Mouse (Mus musculus) lung, embryonic 14.5 days (tissue): ENCODE results near the gene Casz1. TPM values are rescaled to one million over a fixed set of nuclear protein-coding genes. Genes with fewer than 3 reads are reported as not detected.

Experiments
- ATAC-seq: fragments of 200-750 bp; cut with Nextera tagmentation; 2 replicates; pipeline ENCODE4 v1.8.0; 2017; ENCODE audit warnings: mild to moderate bottlenecking, moderate TSS enrichment, moderate library complexity; ENCODE audit not compliant: insufficient read depth
- DNase-seq: peaks from one replicate; pipeline ENCODE4 v3.0.0-alpha.2; 2015
- H3K27ac ChIP-seq: fragments of 300-500 bp; sonication (generic); 2 replicates; pipeline ENCODE4 v1.5.1; 2014; ENCODE audit warnings: low read depth, mild to moderate bottlenecking, moderate library complexity
- H3K27me3 ChIP-seq: fragments of 300-500 bp; sonication (generic); 2 replicates; pipeline ENCODE4 v1.6.1; 2014; ENCODE audit warnings: low read length, control low read depth; ENCODE audit not compliant: insufficient read depth
- H3K36me3 ChIP-seq: fragments of 300-500 bp; sonication (generic); 2 replicates; pipeline ENCODE4 v1.6.1; 2014; ENCODE audit warnings: control low read depth; ENCODE audit not compliant: insufficient read depth
- H3K4me1 ChIP-seq: fragments of 300-500 bp; sonication (generic); 2 replicates; pipeline ENCODE4 v1.6.1; 2014; ENCODE audit warnings: antibody characterized with exemption, control low read depth; ENCODE audit not compliant: insufficient read depth
- H3K4me2 ChIP-seq: fragments of 300-500 bp; sonication (generic); 2 replicates; pipeline ENCODE4 v1.6.1; 2014; ENCODE audit warnings: mild to moderate bottlenecking
- H3K4me3 ChIP-seq: fragments of 300-500 bp; sonication (generic); 2 replicates; pipeline ENCODE4 v1.5.1; 2014; ENCODE audit warnings: low read depth, low read length
- H3K9ac ChIP-seq: fragments of 300-500 bp; sonication (generic); 2 replicates; pipeline ENCODE4 v1.6.1; 2014
- H3K9me3 ChIP-seq: fragments of 300-500 bp; sonication (generic); 2 replicates; pipeline ENCODE4 v1.6.1; 2016; ENCODE audit warnings: low read depth, low read length, control low read depth
- CTCF ChIP-seq: IDR thresholded peaks from 2 replicates; pipeline ENCODE4 v1.5.1; 2016; ENCODE audit warnings: antibody characterized with exemption, low read depth
- WGBS: fragments of 180-500 bp; shearing (Covaris S2); extraction: QIAGEN DNeasy Blood & Tissue Kit; methylation state at CpG from one replicate; pipeline ENCODE4 v1.1.7; 2014; 5-methylcytosine and 5-hydroxymethylcytosine counted together
- polyA plus RNA-seq: library from polyadenylated mRNA; unstranded; fragments of >200 nt; fragmentation: Nextera tagmentation; extraction: Ambion mirVana; gene quantifications from 2 replicates; pipeline ENCODE4 v1.2.1, GENCODE M21; 2014

Casz1 gene
- polyA plus RNA-seq, 1 experiment from 2014 or later, result 8.3 TPM

GRCm38 (mm10) chr4:148854093-148854492, 49.9 kb downstream of the Casz1 start:
- H3K4me3 ChIP-seq, result no peak overlapping the region
- H3K27ac ChIP-seq, result no peak overlapping the region
- 11% methylated on average over 2 of the region's 2 CpGs for WGBS
- H3K36me3 ChIP-seq, result no peaks in the 10 kb centered on the region
- no peaks in the 10 kb centered on the region for H3K9me3 ChIP-seq
- H3K4me1 ChIP-seq, result peaks cover 13% of the 10 kb centered on the region
- no peak for DNase-seq
- no peak overlapping the region for H3K4me2 ChIP-seq
- no peak overlapping the region for H3K9ac ChIP-seq
- peaks cover 2% of the 10 kb centered on the region; the same call in 1 of the 2 replicates for H3K27me3 ChIP-seq
- ATAC-seq, result no peak
- no peak for TF ChIP-seq CTCF

GRCm38 (mm10) chr4:148855527-148855926, 51.3 kb downstream of the Casz1 start:
- no peaks in the 10 kb centered on the region for H3K9me3 ChIP-seq
- H3K4me3 ChIP-seq, result no peak overlapping the region
- peaks cover 13% of the 10 kb centered on the region for H3K4me1 ChIP-seq
- DNase-seq (no peak), ATAC-seq (no peak)
- 76% methylated on average over 5 of the region's 5 CpGs for WGBS
- H3K27ac ChIP-seq, result no peak overlapping the region
- no peaks in the 10 kb centered on the region for H3K36me3 ChIP-seq
- no peak overlapping the region for H3K4me2 ChIP-seq
- H3K9ac ChIP-seq, result no peak overlapping the region
- TF ChIP-seq CTCF, result no peak
- peaks cover 16% of the 10 kb centered on the region; the same call in 1 of the 2 replicates for H3K27me3 ChIP-seq

GRCm38 (mm10) chr4:148856216-148856615, 52.0 kb downstream of the Casz1 start:
- Histone ChIP-seq H3K27me3 (peaks cover 21% of the 10 kb centered on the region; the same call in 1 of the 2 replicates), H3K4me3 (no peak overlapping the region), H3K9me3 (no peaks in the 10 kb centered on the region), H3K27ac (no peak overlapping the region), H3K36me3 (no peaks in the 10 kb centered on the region), H3K4me1 (peaks cover 13% of the 10 kb centered on the region), H3K9ac (no peak overlapping the region), H3K4me2 (no peak overlapping the region)
- no peak for ATAC-seq
- TF ChIP-seq CTCF, result no peak
- 62% methylated on average over 4 of the region's 4 CpGs for WGBS
- DNase-seq, result no peak

- no peak for DNase-seq
- Histone ChIP-seq H3K36me3 (no peaks in the 10 kb centered on the region), H3K4me2 (no peak overlapping the region), H3K4me3 (no peak overlapping the region), H3K27me3 (peaks cover 26% of the 10 kb centered on the region; the same call in 1 of the 2 replicates), H3K9me3 (no peaks in the 10 kb centered on the region), H3K4me1 (0 out of 2 replicates have a peak, but pooled peaks cover 5% of the 10 kb centered on the region), H3K9ac (no peak overlapping the region), H3K27ac (no peak overlapping the region)
- ATAC-seq, result 0 out of 2 replicates have a peak, but pooled peaks have one; percentile 22
- peak; percentile 15; the same call in 1 of the 2 replicates for TF ChIP-seq CTCF
- 67% methylated on average over 13 of the region's 13 CpGs for WGBS
These were observed 53.3 kb downstream of the Casz1 start for GRCm38 (mm10) chr4:148857398-148858084.

GRCm38 (mm10) chr4:148858194-148858593, 54.0 kb downstream of the Casz1 start:
- ATAC-seq (0 out of 2 replicates have a peak, but pooled peaks have one; percentile 26), DNase-seq (peak; percentile 61)
- H3K27ac ChIP-seq, result no peak overlapping the region
- no peak for TF ChIP-seq CTCF
- 0 out of 2 replicates have a peak, but pooled peaks cover 5% of the 10 kb centered on the region for H3K4me1 ChIP-seq
- no peaks in the 10 kb centered on the region for H3K9me3 ChIP-seq
- peaks cover 26% of the 10 kb centered on the region; the same call in 1 of the 2 replicates for H3K27me3 ChIP-seq
- H3K4me3 ChIP-seq, result no peak overlapping the region
- H3K4me2 ChIP-seq, result no peak overlapping the region
- no peak overlapping the region for H3K9ac ChIP-seq
- no peaks in the 10 kb centered on the region for H3K36me3 ChIP-seq
- WGBS, result 53% methylated on average over 7 of the region's 7 CpGs

- ATAC-seq (peak; percentile 20; the same call in 1 of the 2 replicates), DNase-seq (no peak)
- Histone ChIP-seq H3K4me1 (0 out of 2 replicates have a peak, but pooled peaks cover 5% of the 10 kb centered on the region), H3K4me2 (peak overlapping the region; percentile 57), H3K4me3 (peak overlapping the region; percentile 27), H3K27ac (no peak overlapping the region), H3K9ac (no peak overlapping the region), H3K36me3 (no peaks in the 10 kb centered on the region), H3K9me3 (no peaks in the 10 kb centered on the region), H3K27me3 (peaks cover 26% of the 10 kb centered on the region; the same call in 1 of the 2 replicates)
- WGBS, result 49% methylated on average over 7 of the region's 7 CpGs
- no peak for TF ChIP-seq CTCF
These were observed 55.2 kb downstream of the Casz1 start for GRCm38 (mm10) chr4:148859415-148859814.

- Histone ChIP-seq H3K36me3 (no peaks in the 10 kb centered on the region), H3K9ac (0 out of 2 replicates have a peak overlapping the region, but pooled peaks have one; percentile 1), H3K27ac (no peak overlapping the region), H3K9me3 (no peaks in the 10 kb centered on the region), H3K27me3 (peaks cover 26% of the 10 kb centered on the region; the same call in 1 of the 2 replicates), H3K4me2 (peak overlapping the region; percentile 57), H3K4me3 (peak overlapping the region; percentile 27), H3K4me1 (0 out of 2 replicates have a peak, but pooled peaks cover 5% of the 10 kb centered on the region)
- WGBS, result 7% methylated on average over 27 of the region's 27 CpGs
- no peak for TF ChIP-seq CTCF
- DNase-seq (peak; percentile 71), ATAC-seq (peak; percentile 63; the same call in 1 of the 2 replicates)
These were observed 55.8 kb downstream of the Casz1 start for GRCm38 (mm10) chr4:148859906-148860491.
